Mouse (Mus musculus): ENCODE measurements around the gene Recql5. TPM values are rescaled to one million over a fixed set of nuclear protein-coding genes. Genes with fewer than 3 reads are reported as not detected.

Gene Recql5
- 1 to 10 TPM; 7.5 to 7.8 TPM for total RNA-seq (2021)
- long read RNA-seq, experiment 1, partial matches to known transcripts = 1 of 2 reads
- long read RNA-seq, experiment 1, other reads (novel, unspliced or antisense) = 1 of 2 reads
- long read RNA-seq, experiment 2, partial matches to known transcripts = 1 of 2 reads
- long read RNA-seq, experiment 2, other reads (novel, unspliced or antisense) = 0 of 2 reads

GRCm38 (mm10) chr11:115933108-115933746, at the start of gene Recql5, which contains the start of gene Sap30bp:
Gene Recql5 (minus strand): TSS chr11:115933477.
Gene Sap30bp (plus strand): TSS chr11:115933282.
- DNase-seq = peak; percentile 98 to 99

GRCm38 (mm10) chr11:115982472-115982871, 49.2 kb upstream of the Recql5 start:
- DNase-seq = no peak

DNA sequence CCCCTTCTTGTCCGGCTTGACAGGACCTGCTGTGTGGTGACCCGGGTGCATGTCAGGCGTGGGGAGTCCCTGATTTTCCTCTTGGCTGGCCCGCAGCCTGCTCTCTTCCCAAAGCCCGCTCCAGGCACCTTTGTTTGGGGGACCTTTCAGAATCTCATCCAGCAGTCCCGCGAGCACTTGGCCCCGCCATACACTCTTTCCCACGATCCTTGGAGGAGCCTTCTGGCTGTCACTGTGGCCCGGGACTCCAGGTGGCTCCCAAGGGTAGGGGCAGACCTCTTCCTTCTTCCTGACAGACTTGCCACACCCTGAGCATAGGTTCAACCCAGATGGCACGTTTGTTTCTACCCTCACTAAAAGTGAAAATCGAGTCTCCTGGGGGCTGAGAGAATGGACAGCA, 42.3 kb upstream of the Recql5 start:
- DNase-seq = no peak

DNA sequence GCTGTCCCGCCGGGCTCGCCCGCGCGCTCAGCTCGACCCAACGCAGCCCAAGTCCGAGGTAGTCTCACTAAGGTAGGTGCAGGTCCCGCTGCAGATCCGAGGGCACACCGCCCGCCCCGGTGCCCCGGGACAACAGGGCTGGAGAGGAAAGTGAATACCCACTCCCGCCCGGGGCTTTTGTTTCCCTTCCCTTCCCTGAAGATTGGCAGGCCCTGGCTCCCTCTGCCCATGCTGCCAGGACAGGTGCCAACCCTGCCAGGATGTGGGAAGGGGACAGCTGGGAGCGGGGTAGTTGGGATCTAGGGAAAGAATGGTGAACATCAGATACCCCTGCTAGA, 41.8 kb upstream of the Recql5 start:
- DNase-seq = no peak

GRCm38 (mm10) chr11:115974309-115975082, 41.2 kb upstream of the Recql5 start, which contains the start of gene Itgb4:
Gene Itgb4 (plus strand): TSS chr11:115974709.
- DNase-seq = peak in 1 of 2 experiments; percentile 45

DNA sequence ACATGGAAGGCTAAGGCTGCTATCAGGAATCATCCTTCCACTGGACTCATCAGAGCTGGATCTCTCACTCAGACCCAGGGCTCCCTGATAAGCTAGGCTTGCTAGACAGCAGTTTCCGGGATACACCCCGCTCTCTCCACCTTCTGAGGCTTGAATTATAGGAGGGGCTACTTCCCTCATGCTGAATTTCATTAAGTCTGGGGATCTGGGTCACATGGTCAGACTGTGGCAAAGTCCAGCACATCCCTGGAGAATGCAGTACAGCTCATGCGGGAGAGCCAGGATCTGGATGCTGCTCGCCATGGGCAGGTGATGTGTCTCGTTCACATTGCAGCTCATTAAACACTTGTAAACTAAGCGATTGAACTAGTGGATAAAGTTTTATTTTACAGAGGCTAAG, 37.7 kb upstream of the Recql5 start:
- DNase-seq = no peak

GRCm38 (mm10) chr11:115970006-115970673, 36.9 kb upstream of the Recql5 start:
- no peak for DNase-seq

GRCm38 (mm10) chr11:115968731-115969405, 35.6 kb upstream of the Recql5 start:
- no peak for DNase-seq

DNA sequence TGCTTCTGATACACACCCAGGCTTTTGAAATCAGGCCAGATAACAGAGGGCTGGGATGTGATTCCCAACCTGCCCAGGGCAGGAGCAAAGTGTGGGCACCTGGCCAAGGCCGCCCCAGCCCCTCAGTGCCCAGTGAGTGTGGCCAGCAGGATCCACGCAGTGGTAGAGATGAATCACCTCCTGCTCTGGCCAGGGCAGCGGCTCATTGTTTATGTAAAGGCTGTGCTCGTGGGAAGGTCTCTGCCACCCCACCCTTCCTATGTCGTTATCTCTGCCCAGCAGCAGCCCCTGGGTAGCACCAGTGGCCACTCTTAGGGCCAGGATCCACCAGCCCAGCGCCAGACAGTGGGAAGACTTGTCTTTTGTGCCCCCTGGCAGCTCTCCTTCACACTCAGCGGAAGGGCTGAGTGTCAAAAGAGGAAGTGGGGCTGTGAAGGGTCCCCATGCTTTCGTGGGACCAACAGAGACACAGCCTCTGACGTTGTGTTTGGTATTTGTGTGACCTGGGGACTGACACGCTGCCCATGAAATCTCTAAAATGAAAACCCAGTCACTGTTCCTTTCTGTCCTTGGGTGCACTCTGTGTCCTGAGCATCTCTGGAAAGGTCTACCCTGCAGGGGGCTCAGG, 31.8 kb upstream of the Recql5 start:
- peak; percentile 45 to 72 for DNase-seq

DNA sequence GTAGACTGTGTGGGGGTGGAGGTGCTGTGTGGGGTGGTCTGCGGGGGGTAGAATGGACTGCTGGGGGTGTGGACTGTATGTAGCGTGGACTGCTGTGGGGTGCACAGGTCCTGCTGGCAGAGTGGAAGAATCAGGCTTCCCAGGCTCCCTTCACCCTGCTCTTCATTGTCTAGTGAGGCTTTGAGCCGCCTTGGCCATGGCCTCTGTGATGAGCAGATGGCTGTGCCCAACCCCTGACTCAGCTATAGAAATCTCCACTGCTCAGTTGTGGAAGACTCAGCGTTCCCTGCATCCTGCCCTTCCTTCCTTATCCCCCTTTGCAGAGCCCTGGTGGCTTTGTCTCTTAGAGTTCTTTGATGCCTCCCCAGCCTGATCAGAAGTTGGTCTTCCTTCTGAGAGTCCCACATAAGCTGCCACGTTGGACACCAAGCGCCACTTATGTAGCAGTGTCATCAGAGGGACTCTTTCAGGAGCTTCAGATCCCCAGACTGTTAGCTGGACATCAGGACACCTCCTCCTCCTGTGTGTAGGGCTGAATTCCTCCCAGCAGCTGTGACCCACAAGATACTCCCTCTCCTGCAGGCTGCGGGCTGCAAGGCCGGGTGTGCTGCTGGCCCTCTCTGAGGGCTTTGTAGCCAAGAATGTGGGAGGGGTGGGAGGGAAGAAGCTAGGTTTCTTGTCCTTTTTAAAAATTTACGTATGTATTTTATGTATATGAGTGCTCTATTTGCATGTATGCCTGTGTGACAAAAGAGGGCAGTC, 29.6 kb upstream of the Recql5 start:
- DNase-seq = no peak

DNA sequence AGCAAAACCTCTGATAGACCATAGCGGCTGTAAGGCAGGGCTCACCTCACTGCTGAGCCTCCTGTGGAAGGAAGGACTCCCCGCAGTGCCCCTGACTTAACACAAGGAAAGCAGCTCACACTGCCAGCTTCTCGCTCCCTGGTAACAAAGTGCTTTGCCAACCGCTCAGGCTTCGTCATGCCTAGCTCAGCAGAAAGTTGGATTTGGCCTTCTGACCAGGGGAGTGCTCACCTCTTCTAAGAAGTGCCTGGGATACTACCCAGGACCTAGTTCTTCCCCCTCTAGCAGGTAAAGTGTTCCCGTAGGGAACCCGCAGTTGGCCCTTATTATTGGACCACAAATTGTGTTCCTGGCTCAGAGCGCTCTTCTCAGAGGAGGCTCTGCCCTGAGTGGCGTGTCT, 25.7 kb upstream of the Recql5 start:
- DNase-seq = no peak

- no peak for DNase-seq
Measured at GRCm38 (mm10) chr11:115957971-115958370, 24.7 kb upstream of the Recql5 start.

DNA sequence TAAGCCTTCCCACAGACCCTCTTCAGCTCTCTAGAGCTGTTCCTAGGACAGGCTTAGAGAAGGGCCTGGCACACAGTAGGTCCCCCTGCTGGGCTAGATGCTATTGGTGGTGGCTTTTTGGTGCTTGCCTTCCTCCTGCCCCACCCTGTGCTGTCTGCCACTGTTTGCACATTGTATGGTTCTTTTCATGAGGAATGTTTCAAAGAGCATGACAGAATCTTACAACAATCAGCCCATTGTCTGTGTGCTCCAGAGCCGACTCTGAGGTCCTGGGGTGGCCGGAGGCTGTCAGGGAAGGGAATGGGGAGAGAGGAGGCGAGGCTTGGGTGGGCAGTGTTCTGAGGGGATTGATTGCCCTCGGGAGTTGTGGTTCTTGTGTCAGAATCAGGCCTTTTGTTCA, 23.2 kb upstream of the Recql5 start:
- DNase-seq = no peak

DNA sequence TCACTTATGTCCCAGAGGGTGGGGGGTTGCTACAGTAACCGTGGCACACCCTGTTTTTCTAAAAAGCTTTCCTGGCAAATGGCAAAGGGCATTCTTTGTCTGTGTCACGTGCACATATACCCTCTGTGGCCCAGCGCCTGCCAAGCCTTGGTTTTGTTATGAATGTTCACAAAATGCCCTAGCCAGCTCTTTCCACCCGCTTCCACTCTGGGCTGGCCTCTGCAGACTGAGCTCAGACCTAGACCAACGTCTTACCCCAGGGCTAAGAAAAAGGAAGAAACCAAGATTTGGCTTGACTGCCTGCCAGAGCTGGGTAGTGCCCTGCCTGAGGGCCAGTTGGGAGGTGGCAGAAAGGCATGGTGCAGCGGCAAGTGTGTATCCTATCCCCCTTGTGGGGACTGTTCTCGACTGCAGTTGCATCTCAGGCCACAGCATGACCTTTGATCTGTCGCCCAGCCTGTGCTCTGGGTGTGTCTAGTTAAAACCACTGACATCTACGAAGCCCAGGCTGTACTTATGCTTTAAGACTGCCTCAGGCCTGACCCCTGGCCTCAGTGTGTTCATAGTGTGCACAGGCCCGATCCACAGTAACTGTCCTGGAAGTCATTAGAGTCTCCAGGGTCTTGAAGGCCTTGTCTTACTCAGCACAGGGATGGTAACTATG, 22.1 kb upstream of the Recql5 start:
- peak; percentile 31 to 70 for DNase-seq

- no peak for DNase-seq
Measured at GRCm38 (mm10) chr11:115954712-115955111, 21.4 kb upstream of the Recql5 start.

GRCm38 (mm10) chr11:115950719-115951118, 17.4 kb upstream of the Recql5 start:
- no peak for DNase-seq

- DNase-seq = no peak
Measured at GRCm38 (mm10) chr11:115948316-115948715, 15.0 kb upstream of the Recql5 start.

DNA sequence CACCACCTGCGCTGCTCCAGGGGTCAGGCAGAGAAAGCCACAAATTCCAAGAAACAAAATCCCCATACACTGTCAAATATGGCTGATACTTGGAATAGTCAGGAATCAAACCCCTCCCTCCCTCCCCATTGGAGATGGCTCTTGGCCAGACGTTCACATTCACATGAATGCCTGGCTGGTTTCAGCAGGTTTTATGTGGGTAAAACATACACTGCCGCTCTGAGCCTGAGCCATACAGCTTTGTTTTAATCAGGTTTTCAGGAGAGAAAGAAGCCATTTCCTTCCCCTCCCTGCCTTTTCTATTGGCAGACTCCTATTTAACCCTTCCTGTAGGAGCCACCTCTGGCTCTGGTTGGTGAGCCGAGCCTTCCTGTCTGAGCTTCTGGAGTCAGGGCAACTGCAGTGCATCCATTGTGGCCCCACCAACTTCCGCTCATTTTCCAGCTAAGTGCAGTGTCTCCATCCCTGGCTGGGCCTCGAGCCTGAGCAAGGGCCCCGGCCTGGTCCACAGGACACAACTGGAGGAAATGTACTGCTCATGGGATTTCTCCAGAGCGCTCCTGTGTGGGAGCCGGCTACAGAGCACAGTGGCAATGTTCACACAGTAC, 13.0 kb upstream of the Recql5 start:
- peak in 1 of 2 experiments; percentile 29 for DNase-seq

DNA sequence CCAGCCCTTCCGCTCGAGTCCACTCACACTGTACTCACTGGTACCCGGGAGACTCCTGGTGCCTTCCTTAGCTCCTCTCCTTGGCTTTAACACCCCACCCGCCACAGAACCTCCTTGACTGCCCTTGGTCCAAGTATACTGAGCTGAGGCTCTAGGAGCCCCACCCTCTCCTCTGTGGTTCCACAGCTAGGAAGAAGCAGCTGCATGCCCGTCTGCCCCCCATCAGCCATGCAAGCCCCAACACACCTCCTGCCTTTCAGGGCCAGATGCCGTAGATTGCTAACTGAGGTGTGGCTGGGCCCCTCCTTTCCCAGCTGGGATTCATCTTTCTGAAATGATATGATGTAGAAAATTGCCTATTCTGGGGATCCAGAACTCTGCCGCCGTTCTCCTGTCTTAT, 12.0 kb upstream of the Recql5 start:
- no peak for DNase-seq

- no peak for DNase-seq
Measured at GRCm38 (mm10) chr11:115941980-115942379, 8.7 kb upstream of the Recql5 start.

Measured in heart, adult 18-20 months (tissue).